Mouse (Mus musculus): Measurements from ENCODE around the gene Asic2. TPM values are rescaled to one million over a fixed set of nuclear protein-coding genes. Genes with fewer than 3 reads are reported as not detected.

The Asic2 gene
- polyA plus RNA-seq, 1 experiment from 2014 or later: 3.1 TPM

DNA sequence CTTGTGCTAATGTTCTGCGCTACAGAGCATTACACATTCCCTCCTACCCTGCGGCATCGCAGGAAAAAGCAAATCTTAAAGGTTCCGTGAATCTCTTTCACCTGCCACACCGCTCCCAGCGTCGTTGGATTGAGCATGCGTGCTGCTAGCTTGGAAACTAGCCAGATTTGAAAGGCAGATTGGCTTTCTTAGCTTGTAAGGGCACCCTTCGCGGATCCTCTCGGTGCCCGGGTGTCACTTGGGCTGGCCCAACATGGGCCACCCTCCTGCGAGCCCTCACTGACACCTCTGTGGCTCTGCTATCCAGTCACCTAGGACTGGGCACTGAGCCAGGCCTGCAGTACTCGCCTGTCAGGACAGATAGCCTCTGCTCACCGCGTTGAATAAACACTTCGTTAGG is 380.3 kb downstream of the Asic2 start:
- ATAC-seq (ENCODE audit: low FRiP score, low read depth): no peak

GRCm38 (mm10) chr11:81587114-81587513 is 381.1 kb downstream of the Asic2 start:
- H3K27ac ChIP-seq (replicated peaks): no peak overlapping the region
- H3K9ac ChIP-seq (replicated peaks): no peak overlapping the region
- no peak for ATAC-seq (ENCODE audit: low FRiP score, low read depth)
- H3K9me3 ChIP-seq: no peaks in the 10 kb centered on the region
- peaks cover 4% of the 10 kb centered on the region; the same call in 1 of the 2 replicates for H3K27me3 ChIP-seq
- H3K4me3 ChIP-seq: no peak overlapping the region
- H3K36me3 ChIP-seq: no peaks in the 10 kb centered on the region
- H3K4me2 ChIP-seq (replicated peaks): no peak overlapping the region
- 85% methylated on average over 9 of the region's 9 CpGs for WGBS
- H3K4me1 ChIP-seq: peaks cover 29% of the 10 kb centered on the region; the same call in 1 of the 2 replicates

More for the DNA sequence above, 380.3 kb downstream of the Asic2 start:
- WGBS: 80% methylated on average over 17 of the region's 17 CpGs
- H3K4me1 ChIP-seq: peaks cover 26% of the 10 kb centered on the region; the same call in 1 of the 2 replicates
- H3K4me3 ChIP-seq: no peak overlapping the region
- no peak overlapping the region for H3K4me2 ChIP-seq (replicated peaks)
- H3K9me3 ChIP-seq: no peaks in the 10 kb centered on the region
- no peak overlapping the region for H3K9ac ChIP-seq (replicated peaks)
- H3K27me3 ChIP-seq: peaks cover 4% of the 10 kb centered on the region; the same call in 1 of the 2 replicates
- H3K27ac ChIP-seq (replicated peaks): no peak overlapping the region; the same call in 1 of the 2 replicates
- H3K36me3 ChIP-seq: no peaks in the 10 kb centered on the region

GRCm38 (mm10) chr11:81584506-81584905 is 383.8 kb downstream of the Asic2 start:
- no peak overlapping the region for H3K4me2 ChIP-seq (replicated peaks)
- H3K9ac ChIP-seq (replicated peaks): no peak overlapping the region
- H3K27ac ChIP-seq (replicated peaks): no peak overlapping the region
- H3K9me3 ChIP-seq: no peaks in the 10 kb centered on the region
- H3K27me3 ChIP-seq: peaks cover 4% of the 10 kb centered on the region; the same call in 1 of the 2 replicates
- peaks cover 27% of the 10 kb centered on the region; the same call in 1 of the 2 replicates for H3K4me1 ChIP-seq
- WGBS: 92% methylated on average over 9 of the region's 9 CpGs
- ATAC-seq (ENCODE audit: low FRiP score, low read depth): no peak
- H3K4me3 ChIP-seq: no peak overlapping the region
- no peaks in the 10 kb centered on the region for H3K36me3 ChIP-seq

- H3K4me2 ChIP-seq (replicated peaks): no peak overlapping the region
- no peak for ATAC-seq (ENCODE audit: low FRiP score, low read depth)
- H3K9me3 ChIP-seq: no peaks in the 10 kb centered on the region
- no peaks in the 10 kb centered on the region for H3K36me3 ChIP-seq
- H3K4me1 ChIP-seq: peaks cover 23% of the 10 kb centered on the region; the same call in 1 of the 2 replicates
- no peak overlapping the region for H3K9ac ChIP-seq (replicated peaks)
- H3K27ac ChIP-seq (replicated peaks): no peak overlapping the region
- 0 out of 2 replicates have a peak, but pooled peaks cover 4% of the 10 kb centered on the region for H3K27me3 ChIP-seq
- H3K4me3 ChIP-seq: no peak overlapping the region
- 65% methylated on average over 7 of the region's 7 CpGs for WGBS
Measured at GRCm38 (mm10) chr11:81583195-81583594, 385.1 kb downstream of the Asic2 start.

GRCm38 (mm10) chr11:81582161-81582560 is 386.1 kb downstream of the Asic2 start:
- Histone ChIP-seq H3K9ac (replicated peaks) (no peak overlapping the region), H3K4me3 (no peak overlapping the region), H3K27me3 (0 out of 2 replicates have a peak, but pooled peaks cover 4% of the 10 kb centered on the region), H3K9me3 (no peaks in the 10 kb centered on the region), H3K27ac (replicated peaks) (no peak overlapping the region), H3K4me2 (replicated peaks) (no peak overlapping the region), H3K4me1 (peaks cover 21% of the 10 kb centered on the region; the same call in 1 of the 2 replicates), H3K36me3 (no peaks in the 10 kb centered on the region)
- no peak for ATAC-seq (ENCODE audit: low FRiP score, low read depth)
- WGBS: 76% methylated on average over 5 of the region's 5 CpGs

DNA sequence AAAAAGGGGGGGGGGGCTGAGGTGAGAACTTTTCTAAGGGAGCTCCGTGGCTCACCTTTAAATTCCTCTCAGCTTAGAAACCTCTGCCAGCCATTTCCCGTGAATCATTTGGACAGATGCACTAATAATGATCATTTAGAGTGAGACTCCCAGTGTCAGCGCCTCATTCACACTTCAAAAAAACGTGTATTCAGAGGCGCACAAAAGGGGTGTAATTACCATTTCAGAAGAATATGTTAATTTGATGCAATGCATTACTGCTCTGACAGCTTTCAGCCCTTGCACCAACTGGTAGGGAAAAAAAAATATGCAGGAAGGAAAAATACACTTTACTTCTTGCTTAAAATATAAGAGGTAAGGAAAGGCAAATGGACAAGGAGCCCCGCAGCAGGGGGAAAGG is 388.5 kb downstream of the Asic2 start:
- Histone ChIP-seq H3K4me2 (replicated peaks) (no peak overlapping the region), H3K9me3 (no peaks in the 10 kb centered on the region), H3K27me3 (no peaks in the 10 kb centered on the region), H3K4me3 (no peak overlapping the region), H3K36me3 (no peaks in the 10 kb centered on the region), H3K9ac (replicated peaks) (no peak overlapping the region), H3K4me1 (peaks cover 21% of the 10 kb centered on the region; the same call in 1 of the 2 replicates), H3K27ac (replicated peaks) (0 out of 2 replicates have a peak overlapping the region, but pooled peaks have one; percentile 22)
- 32% methylated on average over 6 of the region's 6 CpGs for WGBS
- no peak for ATAC-seq (ENCODE audit: low FRiP score, low read depth)

- H3K4me3 ChIP-seq: no peak overlapping the region
- no peak overlapping the region for H3K4me2 ChIP-seq (replicated peaks)
- H3K9ac ChIP-seq (replicated peaks): no peak overlapping the region
- no peaks in the 10 kb centered on the region for H3K9me3 ChIP-seq
- H3K27ac ChIP-seq (replicated peaks): no peak overlapping the region
- no peaks in the 10 kb centered on the region for H3K36me3 ChIP-seq
- H3K4me1 ChIP-seq: no peaks in the 10 kb centered on the region
- no peak for ATAC-seq (ENCODE audit: low FRiP score, low read depth)
- 75% methylated on average over 3 of the region's 3 CpGs for WGBS
- 0 out of 2 replicates have a peak, but pooled peaks cover 3% of the 10 kb centered on the region for H3K27me3 ChIP-seq
Measured at GRCm38 (mm10) chr11:81570406-81570805, 397.9 kb downstream of the Asic2 start.

- Histone ChIP-seq H3K4me2 (replicated peaks) (no peak overlapping the region), H3K4me1 (no peaks in the 10 kb centered on the region), H3K36me3 (no peaks in the 10 kb centered on the region), H3K27me3 (no peaks in the 10 kb centered on the region), H3K9ac (replicated peaks) (no peak overlapping the region), H3K9me3 (no peaks in the 10 kb centered on the region), H3K27ac (replicated peaks) (no peak overlapping the region), H3K4me3 (no peak overlapping the region)
- WGBS: 88% methylated on average over 3 of the region's 3 CpGs
- ATAC-seq (ENCODE audit: low FRiP score, low read depth): no peak
Measured at GRCm38 (mm10) chr11:81564857-81565256, 403.4 kb downstream of the Asic2 start.

GRCm38 (mm10) chr11:81560374-81560773 is 407.9 kb downstream of the Asic2 start:
- ATAC-seq (ENCODE audit: low FRiP score, low read depth): no peak
- no peaks in the 10 kb centered on the region for H3K27me3 ChIP-seq
- WGBS: 91% methylated on average over 1 of the region's 1 CpGs
- H3K4me1 ChIP-seq: no peaks in the 10 kb centered on the region
- no peaks in the 10 kb centered on the region for H3K9me3 ChIP-seq
- no peak overlapping the region for H3K27ac ChIP-seq (replicated peaks)
- H3K9ac ChIP-seq (replicated peaks): no peak overlapping the region
- no peak overlapping the region for H3K4me2 ChIP-seq (replicated peaks)
- H3K4me3 ChIP-seq: no peak overlapping the region
- H3K36me3 ChIP-seq: no peaks in the 10 kb centered on the region

DNA sequence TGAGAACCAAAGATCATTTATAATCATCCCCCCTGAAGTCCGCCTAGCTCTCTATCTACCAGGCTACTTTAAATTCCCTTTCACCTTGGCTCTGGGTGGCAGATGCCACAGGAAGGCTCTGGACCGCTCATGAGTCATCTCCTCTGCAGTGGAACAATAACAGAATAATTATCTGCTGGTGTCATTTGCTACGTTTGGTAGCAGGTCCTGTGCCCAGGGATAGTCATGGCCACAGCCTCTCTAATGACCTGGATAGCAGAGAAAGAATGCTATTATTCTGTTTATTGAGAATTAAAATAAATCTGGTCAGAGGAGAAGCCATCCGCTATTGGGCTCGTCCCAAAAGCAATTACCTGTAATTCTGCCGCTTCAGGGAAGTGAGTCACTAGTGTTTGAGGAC is 425.1 kb downstream of the Asic2 start:
- H3K4me2 ChIP-seq (replicated peaks): no peak overlapping the region
- no peak overlapping the region for H3K4me3 ChIP-seq
- no peaks in the 10 kb centered on the region for H3K9me3 ChIP-seq
- ATAC-seq (ENCODE audit: low FRiP score, low read depth): no peak
- no peak overlapping the region for H3K27ac ChIP-seq (replicated peaks)
- no peaks in the 10 kb centered on the region for H3K27me3 ChIP-seq
- no peaks in the 10 kb centered on the region for H3K4me1 ChIP-seq
- 87% methylated on average over 6 of the region's 6 CpGs for WGBS
- H3K36me3 ChIP-seq: no peaks in the 10 kb centered on the region
- no peak overlapping the region for H3K9ac ChIP-seq (replicated peaks)

DNA sequence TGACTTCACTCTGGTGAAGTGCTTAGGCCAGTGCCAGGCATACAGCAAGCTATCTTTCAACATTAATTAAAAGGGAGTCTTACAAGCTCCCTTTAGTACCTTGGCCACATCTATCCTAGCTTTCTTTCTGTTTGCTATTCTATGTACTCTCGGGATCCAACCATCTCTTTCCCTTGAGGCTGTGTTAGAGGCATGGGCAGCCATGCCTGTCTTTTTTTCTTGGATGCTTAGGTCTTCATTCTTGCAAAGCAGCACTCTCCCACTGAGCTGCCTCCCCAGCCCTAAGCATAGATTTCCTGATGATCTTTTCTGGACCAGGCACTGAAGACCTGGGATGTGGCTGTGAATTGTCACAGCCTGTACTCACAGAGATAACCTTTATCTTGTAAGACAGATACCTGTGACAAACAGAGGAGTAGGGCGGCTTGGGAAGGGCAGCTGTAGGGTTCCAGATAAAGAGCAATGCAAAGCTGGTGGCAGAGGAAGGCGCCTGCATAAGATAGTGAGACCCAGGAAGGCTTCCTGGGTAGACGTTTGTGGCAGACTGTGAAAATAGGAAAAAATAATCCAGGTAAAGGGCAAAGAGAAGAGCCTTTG is 433.0 kb downstream of the Asic2 start:
- WGBS: 79% methylated on average over 4 of the region's 4 CpGs
- Histone ChIP-seq H3K27ac (replicated peaks) (no peak overlapping the region), H3K27me3 (no peaks in the 10 kb centered on the region), H3K9ac (replicated peaks) (no peak overlapping the region), H3K4me1 (peaks cover 6% of the 10 kb centered on the region; the same call in 1 of the 2 replicates), H3K4me2 (replicated peaks) (no peak overlapping the region), H3K4me3 (no peak overlapping the region), H3K36me3 (no peaks in the 10 kb centered on the region), H3K9me3 (no peaks in the 10 kb centered on the region)
- no peak for ATAC-seq (ENCODE audit: low FRiP score, low read depth)

- Histone ChIP-seq H3K4me3 (no peak overlapping the region), H3K4me1 (peaks cover 6% of the 10 kb centered on the region; the same call in 1 of the 2 replicates), H3K4me2 (replicated peaks) (no peak overlapping the region), H3K27ac (replicated peaks) (no peak overlapping the region), H3K27me3 (no peaks in the 10 kb centered on the region), H3K36me3 (no peaks in the 10 kb centered on the region), H3K9ac (replicated peaks) (no peak overlapping the region), H3K9me3 (no peaks in the 10 kb centered on the region)
- WGBS: 20% methylated on average over 5 of the region's 5 CpGs
- ATAC-seq (ENCODE audit: low FRiP score, low read depth): no peak
Measured at GRCm38 (mm10) chr11:81534686-81535085, 433.6 kb downstream of the Asic2 start.
